26 mouse cellular contexts compared by ENCODE assay signal in genomic region chr3:133524341-133525050, GRCm38 (mm10). TPM values are rescaled to one million over a fixed set of nuclear protein-coding genes. Genes with fewer than 3 reads are reported as not detected.
A peak's percentile ranks its signal among the peaks of the same experiment; 100 is the strongest.
DNase-seq lines count a peak whose midpoint lies in the region; ATAC-seq and TF ChIP-seq lines count a peak whose summit lies in the region.
"Had no signal": no experiment of that assay in that cellular context is flagged by ENCODE, and none has a peak within 500 bp of the region (broad histone marks: within the 10 kb centered on the region; RNA-seq: fewer than 3 reads in every experiment).

No protein-coding gene starts in this region.

- no peaks in the 10 kb centered on the region for H3K9me3 ChIP-seq in heart, postnatal 0 days (replicated peaks; ENCODE audit: control insufficient read depth, low read length)
- no peaks in the 10 kb centered on the region for H3K9me3 ChIP-seq in heart, embryonic 11.5 days (replicated peaks; ENCODE audit: control insufficient read depth, low read length)
- H3K9me3 ChIP-seq in embryonic facial prominence, embryonic 10.5 days = no peaks in the 10 kb centered on the region
- H3K9me3 ChIP-seq: embryonic facial prominence, embryonic 13.5 days; forebrain, embryonic 13.5 days; heart, embryonic 12.5 days; hindbrain, embryonic 12.5 days; limb, embryonic 10.5 days; liver, embryonic 15.5 days; lung, embryonic 15.5 days; midbrain, embryonic 15.5 days; neural tube, embryonic 12.5 days had no signal

- TF ChIP-seq CTCF in heart, postnatal 0 days (IDR thresholded peaks at IDR 0.05; ENCODE audit: low read depth) = no peak

- no peak overlapping the region for H3K9ac ChIP-seq in heart, postnatal 0 days (replicated peaks; ENCODE audit: low read depth, low read length)
- no peak overlapping the region for H3K9ac ChIP-seq in heart, embryonic 11.5 days (ENCODE audit: low read depth, low read length)
- H3K9ac ChIP-seq: embryonic facial prominence, embryonic 13.5 days; forebrain, embryonic 13.5 days; heart, embryonic 12.5 days; hindbrain, embryonic 12.5 days; liver, embryonic 15.5 days; lung, embryonic 15.5 days; midbrain, embryonic 15.5 days; neural tube, embryonic 12.5 days had no signal

- no peak for TF ChIP-seq EP300 in heart, postnatal 0 days (IDR thresholded peaks at IDR 0.05; ENCODE audit: low read depth)

- H3K4me2 ChIP-seq in heart, postnatal 0 days (ENCODE audit: low read depth, low read length) = no peak overlapping the region
- H3K4me2 ChIP-seq in heart, embryonic 11.5 days = no peak overlapping the region
- H3K4me2 ChIP-seq: embryonic facial prominence, embryonic 13.5 days; forebrain, embryonic 13.5 days; heart, embryonic 12.5 days; hindbrain, embryonic 12.5 days; liver, embryonic 15.5 days; lung, embryonic 15.5 days; midbrain, embryonic 15.5 days; neural tube, embryonic 12.5 days had no signal

- H3K4me1 ChIP-seq in heart, postnatal 0 days (ENCODE audit: control insufficient read depth, insufficient read depth) = peaks cover 8% of the 10 kb centered on the region; the same call in 1 of the 2 replicates
- peaks cover 4% of the 10 kb centered on the region; the same call in 1 of the 2 replicates for H3K4me1 ChIP-seq in heart, embryonic 11.5 days (ENCODE audit: control insufficient read depth, insufficient read depth, low read length)
- no peaks in the 10 kb centered on the region for H3K4me1 ChIP-seq in embryonic facial prominence, embryonic 10.5 days
- H3K4me1 ChIP-seq: embryonic facial prominence, embryonic 13.5 days; forebrain, embryonic 13.5 days; hindbrain, embryonic 12.5 days; limb, embryonic 10.5 days; liver, embryonic 15.5 days; lung, embryonic 15.5 days; midbrain, embryonic 15.5 days; neural tube, embryonic 12.5 days had no signal

- H3K4me3 ChIP-seq in heart, postnatal 0 days (ENCODE audit: low read depth, low read length) = no peak overlapping the region
- no peak overlapping the region for H3K4me3 ChIP-seq in heart, embryonic 11.5 days (ENCODE audit: low read depth, low read length)
- H3K4me3 ChIP-seq in embryonic facial prominence, embryonic 10.5 days = no peak overlapping the region
- H3K4me3 ChIP-seq: embryonic facial prominence, embryonic 13.5 days; erythroblast, embryonic 14.5 days; forebrain, embryonic 13.5 days; heart, embryonic 12.5 days; hindbrain, embryonic 12.5 days; limb, embryonic 10.5 days; liver, embryonic 15.5 days; lung, embryonic 15.5 days; midbrain, embryonic 15.5 days; neural tube, embryonic 12.5 days had no signal

- peak; percentile 69 for ATAC-seq in heart, postnatal 0 days (ENCODE audit: insufficient read depth, low read depth)
- no peak for ATAC-seq in heart, embryonic 11.5 days (replicated peaks; ENCODE audit: insufficient number of reproducible peaks, low FRiP score, low TSS enrichment)
- ATAC-seq in megakaryocyte progenitor cell, adult 5-6 weeks (replicated peaks; ENCODE audit: poor library complexity) = no peak
- ATAC-seq: forebrain, embryonic 13.5 days; inflammation-experienced regulatory T-cells, adult 6 months; midbrain, embryonic 15.5 days had no signal

- no peaks in the 10 kb centered on the region for H3K27me3 ChIP-seq in heart, postnatal 0 days (ENCODE audit: control insufficient read depth, insufficient read depth, low read length)
- no peaks in the 10 kb centered on the region for H3K27me3 ChIP-seq in heart, embryonic 11.5 days (ENCODE audit: control insufficient read depth, insufficient read depth, low read length)
- H3K27me3 ChIP-seq in embryonic facial prominence, embryonic 10.5 days (replicated peaks; ENCODE audit: low read depth, poor library complexity, severe bottlenecking) = no peaks in the 10 kb centered on the region
- H3K27me3 ChIP-seq: embryonic facial prominence, embryonic 13.5 days; forebrain, embryonic 13.5 days; heart, embryonic 12.5 days; hindbrain, embryonic 12.5 days; liver, embryonic 15.5 days; lung, embryonic 15.5 days; midbrain, embryonic 15.5 days; neural tube, embryonic 12.5 days had no signal

- peak overlapping the region; percentile 48; the same call in 1 of the 2 replicates for H3K27ac ChIP-seq in heart, postnatal 0 days (ENCODE audit: low read depth)
- no peak overlapping the region for H3K27ac ChIP-seq in heart, embryonic 11.5 days (ENCODE audit: low read depth, low read length)
- no peak overlapping the region for H3K27ac ChIP-seq in embryonic facial prominence, embryonic 10.5 days (replicated peaks)
- H3K27ac ChIP-seq: embryonic facial prominence, embryonic 13.5 days; forebrain, embryonic 13.5 days; hindbrain, embryonic 12.5 days; limb, embryonic 10.5 days; liver, embryonic 15.5 days; lung, embryonic 15.5 days; midbrain, embryonic 15.5 days; neural tube, embryonic 12.5 days had no signal

- H3K36me3 ChIP-seq in heart, postnatal 0 days (replicated peaks; ENCODE audit: control insufficient read depth, insufficient read depth, low read length) = no peaks in the 10 kb centered on the region; the same call in 1 of the 2 replicates
- no peaks in the 10 kb centered on the region for H3K36me3 ChIP-seq in heart, embryonic 11.5 days (ENCODE audit: control insufficient read depth, insufficient read depth, low read length)
- H3K36me3 ChIP-seq in embryonic facial prominence, embryonic 10.5 days (replicated peaks) = peaks cover 18% of the 10 kb centered on the region
- H3K36me3 ChIP-seq: heart, embryonic 12.5 days; hindbrain, embryonic 12.5 days; liver, embryonic 15.5 days; lung, embryonic 15.5 days; midbrain, embryonic 15.5 days; neural tube, embryonic 12.5 days had no signal

- 46% methylated on average over 4 of the region's 4 CpGs for WGBS in heart, postnatal 0 days
- 79% methylated on average over 4 of the region's 4 CpGs for WGBS in heart, embryonic 11.5 days (ENCODE audit: insufficient replicate concordance)
- WGBS in embryonic facial prominence, embryonic 10.5 days = 89% methylated on average over 4 of the region's 4 CpGs

- peak; percentile 15 for DNase-seq in adrenal gland, postnatal 10 days
- no peak for DNase-seq in adrenal gland, adult 18-20 months (ENCODE audit: low spot score in 2 of 2)
- DNase-seq in heart, postnatal 0 days (ENCODE audit: low spot score) = no peak
- DNase-seq in forelimb bud, embryonic 11.5 days (ENCODE audit: low read depth, low spot score) = peak; percentile 14
- DNase-seq in embryonic facial prominence, embryonic 10.5 days (ENCODE audit: low spot score) = no peak
- DNase-seq: cerebellum, adult 2 months; cerebellum, postnatal 25 days; heart, postnatal 14 days; kidney, adult 18-20 months; liver; lung, postnatal 36 days; thymus, adult 18-20 months; thymus, postnatal 36 days had no signal

RNA-seq across cellular contexts. Expression of gene Tet2, which starts 20.4 kb away (rescaled TPM):
- 10 to 100 TPM; 34.3 to 50.3 TPM for total RNA-seq in adrenal gland, postnatal 10 days (2021)
- total RNA-seq in adrenal gland, adult 18-20 months (2021) = 10 to 100 TPM; 31.7 to 36.2 TPM
- 25.7 and 33.4 TPM in 2 replicates for total RNA-seq in heart, postnatal 0 days (2014; rRNA removed; ENCODE audit: low replicate concordance)
- polyA plus RNA-seq in heart, postnatal 0 days (2015; fragmentation: Nextera tagmentation; extraction: Ambion mirVana) = 9.2 and 10.6 TPM in 2 replicates
- polyA plus RNA-seq in heart, embryonic 11.5 days (2014; fragmentation: Nextera tagmentation; extraction: Ambion mirVana) = 14.1 and 19.4 TPM in 2 replicates
- total RNA-seq in megakaryocyte progenitor cell, adult 5-6 weeks (2015) = 52.2 and 65.9 TPM in 2 replicates
- 42.4 and 55.8 TPM in 2 replicates for total RNA-seq in megakaryocyte progenitor cell, adult 5-6 weeks (2017)
- polyA plus RNA-seq in embryonic facial prominence, embryonic 10.5 days (2016; fragmentation: Nextera tagmentation; extraction: Ambion mirVana) = 18.5 and 19.0 TPM in 2 replicates

Comparison
In these comparisons a context has a peak if more than half of its experiments do, and no peak if none do; other contexts are left out.
1. DNase-seq: peak in adrenal gland, postnatal 10 days (single experiment) and forelimb bud, embryonic 11.5 days (single experiment); none in adrenal gland, adult 18-20 months (0 of 2), heart, postnatal 0 days (single experiment) and embryonic facial prominence, embryonic 10.5 days (single experiment).